Mouse (Mus musculus) small intestine, adult 2 months (tissue): ENCODE measurements around the gene Gna11.

Experiments
- CTCF ChIP-seq: fragments of 200-500 bp; IDR thresholded peaks from 2 replicates; pipeline ENCODE4 v1.5.1; 2012; ENCODE audit warnings: low read depth, mild to moderate bottlenecking, control low read depth, inconsistent platforms, low read length, moderate library complexity, mixed read lengths; ENCODE audit not compliant: insufficient replicate concordance, insufficient read length; ENCODE audit errors: extremely low read depth
- POLR2A ChIP-seq: fragments of 200-500 bp; IDR thresholded peaks from 2 replicates; pipeline ENCODE4 v1.6.1; 2012; ENCODE audit warnings: low read depth, mild to moderate bottlenecking, control low read depth, inconsistent platforms, low read length, moderate library complexity

- TF ChIP-seq POLR2A (no peak), CTCF (no peak)
These were observed 59.9 kb downstream of the Gna11 start for GRCm38 (mm10) chr10:81485060-81485449.
